Mouse (Mus musculus) brown adipose tissue, adult 24 weeks (tissue): ENCODE measurements around the gene Polr1a. TPM values are rescaled to one million over a fixed set of nuclear protein-coding genes. Genes with fewer than 3 reads are reported as not detected.

Experiments used
- H3K27ac ChIP-seq: fragments of 200-500 bp; replicated peaks from 2 replicates; pipeline ENCODE4 v1.5.1; 2012; ENCODE audit warnings: low read depth, mild to moderate bottlenecking, low read length
- H3K4me1 ChIP-seq: fragments of 200-500 bp; 2 replicates; pipeline ENCODE4 v1.6.1; 2012; ENCODE audit warnings: low read length, mixed read lengths; ENCODE audit not compliant: control insufficient read depth, insufficient read depth, insufficient read length
- H3K4me3 ChIP-seq: fragments of 200-500 bp; 2 replicates; pipeline ENCODE4 v1.5.1; 2012; ENCODE audit warnings: low read depth, mild to moderate bottlenecking, low read length, moderate library complexity; ENCODE audit not compliant: insufficient read depth
- polyA plus RNA-seq: library from polyadenylated mRNA; stranded (reverse); fragments of >200 nt; gene quantifications from 2 replicates; pipeline ENCODE4 v1.2.4, GENCODE M21; 2012; ENCODE audit not compliant: missing spikeins, insufficient read depth, insufficient read length

Polr1a gene
- polyA plus RNA-seq, 1 experiment, result 12.6 TPM

DNA sequence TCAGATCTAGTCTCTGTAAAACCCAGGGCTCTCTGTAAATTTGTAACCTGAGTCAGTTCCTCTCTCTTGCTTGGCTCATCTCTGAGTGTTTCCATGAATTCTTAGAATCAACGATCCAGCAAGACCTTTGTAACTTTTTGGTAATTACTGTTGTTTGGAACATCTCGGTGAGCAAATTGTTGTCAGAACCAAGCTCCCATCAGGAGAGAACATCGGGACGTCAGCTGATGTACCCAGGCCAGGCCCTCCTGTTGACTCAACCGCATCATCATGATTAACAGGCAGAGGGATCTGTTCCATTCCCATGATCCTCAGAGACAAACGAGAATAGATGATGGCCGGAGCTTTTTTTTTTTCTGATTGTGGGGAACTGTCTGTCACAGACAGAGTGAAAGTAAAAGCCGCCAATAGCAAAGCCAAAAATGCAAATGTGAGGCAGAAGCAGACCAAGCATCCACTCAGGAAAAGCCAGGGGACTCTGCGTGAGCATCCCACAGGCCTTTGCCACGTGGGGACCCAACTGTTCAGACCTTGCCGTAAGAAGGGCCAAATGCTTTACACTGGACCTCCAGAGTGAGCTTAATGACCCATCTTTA lies 91.2 kb downstream of the Polr1a start:
- Histone ChIP-seq H3K27ac (no peak overlapping the region), H3K4me3 (no peak overlapping the region), H3K4me1 (peaks cover 2% of the 10 kb centered on the region; the same call in 1 of the 2 replicates)

- Histone ChIP-seq H3K27ac (no peak overlapping the region), H3K4me1 (peaks cover 2% of the 10 kb centered on the region; the same call in 1 of the 2 replicates), H3K4me3 (no peak overlapping the region)
These were observed 92.4 kb downstream of the Polr1a start for GRCm38 (mm10) chr6:72001220-72001777.

GRCm38 (mm10) chr6:72007411-72008212 lies 98.8 kb downstream of the Polr1a start:
- Histone ChIP-seq H3K4me1 (no peaks in the 10 kb centered on the region), H3K4me3 (no peak overlapping the region), H3K27ac (no peak overlapping the region)

GRCm38 (mm10) chr6:72008213-72008655 lies 99.4 kb downstream of the Polr1a start:
- Histone ChIP-seq H3K4me3 (no peak overlapping the region), H3K4me1 (no peaks in the 10 kb centered on the region), H3K27ac (no peak overlapping the region)

- Histone ChIP-seq H3K27ac (no peak overlapping the region), H3K4me3 (no peak overlapping the region), H3K4me1 (no peaks in the 10 kb centered on the region)
These were observed 100.6 kb downstream of the Polr1a start for GRCm38 (mm10) chr6:72009454-72009853.

- no peak overlapping the region for H3K4me3 ChIP-seq
- no peak overlapping the region for H3K27ac ChIP-seq
- no peaks in the 10 kb centered on the region for H3K4me1 ChIP-seq
These were observed 105.2 kb downstream of the Polr1a start for GRCm38 (mm10) chr6:72014033-72014432.

GRCm38 (mm10) chr6:72018052-72018451 lies 109.2 kb downstream of the Polr1a start:
- Histone ChIP-seq H3K27ac (no peak overlapping the region), H3K4me1 (no peaks in the 10 kb centered on the region), H3K4me3 (no peak overlapping the region)

- Histone ChIP-seq H3K4me3 (no peak overlapping the region), H3K4me1 (no peaks in the 10 kb centered on the region), H3K27ac (no peak overlapping the region)
These were observed 116.6 kb downstream of the Polr1a start for GRCm38 (mm10) chr6:72025497-72025896.

DNA sequence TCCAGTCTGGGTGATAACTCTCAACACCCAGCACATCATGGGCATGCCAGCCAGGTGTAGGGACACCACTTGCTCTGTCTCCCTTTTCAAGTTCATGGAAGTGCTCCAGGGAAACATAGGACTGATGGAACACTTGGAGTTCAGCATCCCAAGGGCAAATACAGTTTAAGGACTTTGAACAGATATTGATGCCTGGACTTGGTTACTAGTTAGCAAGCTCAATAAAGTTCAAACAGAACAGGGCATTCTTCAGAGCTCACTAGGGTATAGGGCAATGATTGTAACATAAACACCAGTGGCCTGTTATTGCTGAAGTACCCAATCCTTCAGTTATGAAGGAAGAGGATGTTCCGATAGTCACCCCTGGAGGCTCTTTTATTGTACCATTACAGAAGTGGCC lies 119.2 kb downstream of the Polr1a start:
- H3K4me1 ChIP-seq, result no peaks in the 10 kb centered on the region
- H3K27ac ChIP-seq, result no peak overlapping the region
- no peak overlapping the region for H3K4me3 ChIP-seq

DNA sequence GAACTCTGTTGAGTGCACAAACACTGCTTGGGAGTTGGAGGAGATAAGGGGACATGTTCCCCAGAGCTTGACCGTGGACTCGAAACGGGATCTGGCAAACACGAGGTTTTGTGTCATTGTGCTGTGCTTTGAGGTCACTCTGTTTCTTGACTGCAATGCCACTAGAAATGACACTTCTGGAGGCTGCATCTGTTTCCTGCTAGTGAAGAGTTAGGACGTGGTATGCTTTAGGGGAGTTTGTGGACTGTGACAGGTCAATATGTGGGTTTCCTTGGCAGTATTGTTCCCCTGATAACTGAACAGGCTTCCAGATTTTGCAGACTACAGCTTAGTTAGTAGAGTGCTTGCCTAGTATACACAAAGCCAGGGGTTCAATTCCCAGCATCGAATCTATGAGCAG lies 120.8 kb downstream of the Polr1a start:
- no peak overlapping the region for H3K4me3 ChIP-seq
- no peak overlapping the region for H3K27ac ChIP-seq
- H3K4me1 ChIP-seq, result no peaks in the 10 kb centered on the region

Other genes with a start within 250 kb of the Polr1a start
- gene Reep1, start 201.5 kb upstream of the Polr1a start, polyA plus RNA-seq, result 0.79 and 1.4 TPM in 2 replicates
- gene Mrpl35, start 82.1 kb upstream of the Polr1a start, polyA plus RNA-seq, result 94.4 and 122 TPM in 2 replicates
- 660 and 701 TPM in 2 replicates for gene Immt, start 77.7 kb upstream of the Polr1a start, polyA plus RNA-seq
- gene Ptcd3, start 303 bp upstream of the Polr1a start, polyA plus RNA-seq, result 114 and 147 TPM in 2 replicates
- 20.7 and 69.6 TPM in 2 replicates for gene St3gal5, start 188.5 kb downstream of the Polr1a start, polyA plus RNA-seq